Mouse (Mus musculus) cerebellum, adult 11-12 months (tissue): Measurements from ENCODE around the gene Ddc.

Experiments used
- DNase-seq: peaks from one replicate; pipeline ENCODE4 v3.0.0; 2022

Ddc gene

GRCm38 (mm10) chr11:11897645-11898357 lies at the start of gene Ddc:
Ddc (minus strand) TSS chr11:11898144.
- DNase-seq: no peak

- no peak for DNase-seq
Observed at GRCm38 (mm10) chr11:11945766-11946165, 47.8 kb upstream of the Ddc start.

GRCm38 (mm10) chr11:11944814-11945213 lies 46.9 kb upstream of the Ddc start:
- no peak for DNase-seq

GRCm38 (mm10) chr11:11944082-11944349 lies 46.1 kb upstream of the Ddc start:
- DNase-seq: no peak

- no peak for DNase-seq
Observed at GRCm38 (mm10) chr11:11943240-11944081, 45.5 kb upstream of the Ddc start.

- no peak for DNase-seq
Observed at GRCm38 (mm10) chr11:11942320-11943217, 44.6 kb upstream of the Ddc start.

- no peak for DNase-seq
Observed at GRCm38 (mm10) chr11:11940833-11941681, 43.1 kb upstream of the Ddc start.

- DNase-seq: no peak
Observed at GRCm38 (mm10) chr11:11939611-11940010, 41.7 kb upstream of the Ddc start.

GRCm38 (mm10) chr11:11938591-11938990 lies 40.6 kb upstream of the Ddc start:
- DNase-seq: no peak

- DNase-seq: no peak
Observed at GRCm38 (mm10) chr11:11937340-11938030, 39.5 kb upstream of the Ddc start.

GRCm38 (mm10) chr11:11934808-11935207 lies 36.9 kb upstream of the Ddc start:
- no peak for DNase-seq

GRCm38 (mm10) chr11:11932102-11932789 lies 34.3 kb upstream of the Ddc start:
- DNase-seq: peak; percentile 27

GRCm38 (mm10) chr11:11931688-11932087 lies 33.7 kb upstream of the Ddc start:
- DNase-seq: no peak

GRCm38 (mm10) chr11:11930527-11930926 lies 32.6 kb upstream of the Ddc start:
- DNase-seq: no peak

- no peak for DNase-seq
Observed at GRCm38 (mm10) chr11:11929059-11929458, 31.1 kb upstream of the Ddc start.

GRCm38 (mm10) chr11:11928586-11928985 lies 30.6 kb upstream of the Ddc start:
- DNase-seq: no peak

GRCm38 (mm10) chr11:11923900-11924299 lies 26.0 kb upstream of the Ddc start:
- no peak for DNase-seq

GRCm38 (mm10) chr11:11923345-11923744 lies 25.4 kb upstream of the Ddc start:
- DNase-seq: no peak

GRCm38 (mm10) chr11:11922106-11922505 lies 24.2 kb upstream of the Ddc start:
- DNase-seq: no peak

- no peak for DNase-seq
Observed at GRCm38 (mm10) chr11:11907703-11908413, 9.9 kb upstream of the Ddc start.

- no peak for DNase-seq
Observed at GRCm38 (mm10) chr11:11905518-11905917, 7.6 kb upstream of the Ddc start.
